Mouse (Mus musculus) regulatory T cell (primary cell): ENCODE data around the gene Mmp14.

Source experiments
- in situ Hi-C: fragments of 300-600 bp; cut with MboI, MseI; formaldehyde crosslinking; loops from one replicate; pipeline ENCODE4 v1.15.1; 2025; ENCODE audit warnings: high pct_unique_total_duplicates

The Mmp14 gene

GRCm38 (mm10) chr14:54433941-54434531, 2.6 kb downstream of the Mmp14 start:
- in situ Hi-C loops: no loop called here

GRCm38 (mm10) chr14:54435194-54435918, 3.9 kb downstream of the Mmp14 start:
- in situ Hi-C loops: no loop called here

GRCm38 (mm10) chr14:54439155-54439554, 7.7 kb downstream of the Mmp14 start:
- in situ Hi-C loops: no loop called here

DNA sequence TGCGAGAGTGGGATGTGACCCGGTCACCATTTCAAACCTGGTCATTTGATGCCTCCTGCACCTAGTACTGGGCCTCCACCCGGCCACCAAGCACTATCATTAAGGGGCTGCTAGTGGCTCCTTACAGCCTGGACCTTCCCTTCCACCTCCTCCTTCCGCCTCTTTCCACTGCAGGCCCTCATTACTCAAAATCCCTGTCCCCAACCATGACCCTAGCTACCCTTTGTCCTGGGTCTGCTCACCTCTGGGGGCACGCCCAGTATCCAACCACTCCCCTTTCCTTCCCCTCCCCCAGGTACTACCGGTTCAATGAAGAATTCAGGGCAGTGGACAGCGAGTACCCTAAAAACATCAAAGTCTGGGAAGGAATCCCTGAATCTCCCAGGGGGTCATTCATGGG, 8.2 kb downstream of the Mmp14 start:
- in situ Hi-C loops: no loop called here

DNA sequence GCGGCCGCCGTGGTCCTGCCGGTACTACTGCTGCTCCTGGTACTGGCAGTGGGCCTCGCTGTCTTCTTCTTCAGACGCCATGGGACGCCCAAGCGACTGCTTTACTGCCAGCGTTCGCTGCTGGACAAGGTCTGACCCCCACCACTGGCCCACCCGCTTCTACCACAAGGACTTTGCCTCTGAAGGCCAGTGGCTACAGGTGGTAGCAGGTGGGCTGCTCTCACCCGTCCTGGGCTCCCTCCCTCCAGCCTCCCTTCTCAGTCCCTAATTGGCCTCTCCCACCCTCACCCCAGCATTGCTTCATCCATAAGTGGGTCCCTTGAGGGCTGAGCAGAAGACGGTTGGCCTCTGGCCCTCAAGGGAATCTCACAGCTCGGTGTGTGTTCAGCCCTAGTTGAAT, 9.1 kb downstream of the Mmp14 start:
- in situ Hi-C loops: no loop called here

DNA sequence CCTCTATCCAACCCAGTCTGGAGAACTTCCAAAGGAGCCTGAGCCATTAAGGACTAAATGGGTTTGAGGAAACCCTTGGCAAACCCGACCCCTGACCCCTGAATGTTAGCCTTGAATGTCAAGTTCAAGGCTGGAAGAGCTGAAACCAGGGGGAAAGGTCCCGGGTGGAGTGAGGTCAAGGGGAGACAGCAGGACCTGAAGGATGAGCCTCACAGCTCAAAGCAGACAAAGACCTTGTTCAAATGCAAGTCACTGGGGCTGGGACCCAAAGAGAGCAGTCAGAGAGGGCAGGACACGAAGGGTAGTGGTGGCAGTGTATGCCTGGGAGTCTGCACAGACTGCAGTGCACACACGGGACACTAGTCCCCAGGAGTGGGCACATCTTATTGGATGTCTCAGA, 10.0 kb downstream of the Mmp14 start:
- in situ Hi-C loops: no loop called here

- in situ Hi-C loops: no loop called here
These were observed 11.1 kb downstream of the Mmp14 start for GRCm38 (mm10) chr14:54442548-54442947.

- in situ Hi-C loops: no loop called here
These were observed 11.8 kb downstream of the Mmp14 start for GRCm38 (mm10) chr14:54443196-54443595.

GRCm38 (mm10) chr14:54443712-54444618, 12.6 kb downstream of the Mmp14 start:
- in situ Hi-C loops: no loop called here

GRCm38 (mm10) chr14:54445476-54445875, 14.1 kb downstream of the Mmp14 start:
- in situ Hi-C loops: no loop called here

DNA sequence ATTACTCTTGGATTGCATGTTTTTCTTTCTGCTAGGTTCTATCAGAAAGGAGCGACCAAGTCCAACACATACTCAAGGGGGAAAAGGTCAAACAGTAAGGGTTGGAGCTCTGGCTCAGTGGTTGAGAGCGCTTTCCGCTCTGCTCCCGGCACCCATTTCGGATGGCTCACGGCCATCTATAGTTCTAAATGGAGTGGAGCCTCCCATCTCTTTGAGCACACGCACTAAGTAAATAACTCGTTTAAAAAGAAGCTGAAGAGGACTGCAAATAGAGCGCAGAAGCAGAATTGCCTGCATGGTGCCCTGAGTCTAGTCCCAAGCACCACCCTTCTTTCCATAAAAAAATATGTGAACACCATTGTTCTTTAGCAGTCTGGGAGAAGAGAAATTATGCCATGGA, 22.2 kb downstream of the Mmp14 start:
- in situ Hi-C loops: no loop called here

- in situ Hi-C loops: no loop called here
These were observed 23.5 kb downstream of the Mmp14 start for GRCm38 (mm10) chr14:54454669-54455528.

DNA sequence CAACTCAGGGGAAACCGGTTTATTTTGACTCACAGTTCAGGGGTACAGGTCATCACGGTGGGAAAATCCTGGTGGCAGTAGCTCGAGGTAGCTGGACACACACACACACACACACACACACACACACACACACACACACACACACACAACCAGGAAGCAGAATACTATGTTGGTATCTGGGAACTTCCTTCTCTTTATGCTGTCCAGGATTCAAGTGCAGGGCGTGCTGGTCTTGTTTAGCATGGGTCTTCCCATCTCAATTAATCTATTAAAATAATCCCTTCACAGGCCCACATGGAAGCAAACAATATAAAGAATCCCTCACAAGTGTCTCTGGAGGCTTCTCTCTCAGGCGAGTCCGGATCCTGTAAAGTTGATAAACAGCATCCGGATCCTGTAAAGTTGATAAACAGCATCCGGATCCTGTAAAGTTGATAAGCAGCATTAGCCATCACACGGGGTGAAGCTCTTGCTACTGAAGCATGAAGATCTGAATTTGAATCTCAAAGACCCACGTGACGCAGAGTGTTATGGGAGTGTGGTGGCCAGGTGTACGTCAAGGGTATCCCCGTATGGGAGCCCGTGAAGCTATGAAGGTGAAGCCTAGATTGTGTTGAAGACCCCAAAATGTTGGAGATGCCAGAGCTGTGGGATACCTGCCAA, 26.6 kb downstream of the Mmp14 start:
- in situ Hi-C loops: no loop called here

GRCm38 (mm10) chr14:54462146-54462545, 30.7 kb downstream of the Mmp14 start:
- in situ Hi-C loops: no loop called here

DNA sequence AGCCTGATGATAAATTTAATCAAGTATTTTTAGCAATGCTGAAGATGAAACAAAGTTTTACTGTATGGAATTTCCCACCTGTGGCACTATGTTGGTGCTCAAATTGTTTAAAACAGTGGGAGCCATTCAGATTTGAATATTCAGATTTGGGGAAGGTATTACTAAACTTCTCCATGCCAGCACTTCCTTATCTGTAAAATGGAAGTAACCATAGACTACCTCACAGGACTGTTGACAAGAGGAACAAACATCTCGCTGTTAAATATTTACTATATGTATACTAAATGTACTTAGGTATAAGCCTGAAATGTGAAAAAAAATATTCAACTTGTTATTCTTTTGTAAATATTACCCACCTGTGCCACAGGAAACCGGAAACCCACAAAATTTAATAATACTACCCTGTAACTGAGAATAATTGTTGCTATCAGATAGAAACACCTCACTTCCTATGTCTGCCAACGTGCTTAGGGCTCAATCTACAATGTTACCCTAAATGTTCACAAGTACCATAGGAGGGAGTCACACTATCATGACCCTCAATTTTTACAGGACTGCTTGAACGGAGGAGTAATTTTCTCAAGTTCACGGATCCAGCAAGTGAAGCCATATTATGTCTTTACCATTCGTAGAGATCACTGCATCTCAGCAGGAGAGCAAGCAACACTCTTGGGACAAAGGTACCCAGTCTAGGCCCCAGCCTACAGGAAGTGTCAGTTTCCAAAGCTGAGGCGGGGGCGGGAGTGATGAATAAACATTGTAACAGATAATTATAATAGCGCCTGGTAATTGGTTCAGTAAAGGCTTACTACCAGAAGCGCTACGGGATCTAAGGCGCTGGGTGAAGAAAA, 31.9 kb downstream of the Mmp14 start:
- in situ Hi-C loops: no loop called here

- in situ Hi-C loops: no loop called here
These were observed 32.5 kb downstream of the Mmp14 start, which contains the start of gene Lrp10 for GRCm38 (mm10) chr14:54463959-54464292. Lrp10 (plus strand) TSS chr14:54464137.

- in situ Hi-C loops: loop anchor here (5.0 kb wide), 1 partner anchor 38 kb away; no protein-coding TSS in a partner anchor
These were observed 33.0 kb downstream of the Mmp14 start for GRCm38 (mm10) chr14:54464293-54465005.

GRCm38 (mm10) chr14:54471467-54471866, 40.1 kb downstream of the Mmp14 start:
- in situ Hi-C loops: no loop called here

DNA sequence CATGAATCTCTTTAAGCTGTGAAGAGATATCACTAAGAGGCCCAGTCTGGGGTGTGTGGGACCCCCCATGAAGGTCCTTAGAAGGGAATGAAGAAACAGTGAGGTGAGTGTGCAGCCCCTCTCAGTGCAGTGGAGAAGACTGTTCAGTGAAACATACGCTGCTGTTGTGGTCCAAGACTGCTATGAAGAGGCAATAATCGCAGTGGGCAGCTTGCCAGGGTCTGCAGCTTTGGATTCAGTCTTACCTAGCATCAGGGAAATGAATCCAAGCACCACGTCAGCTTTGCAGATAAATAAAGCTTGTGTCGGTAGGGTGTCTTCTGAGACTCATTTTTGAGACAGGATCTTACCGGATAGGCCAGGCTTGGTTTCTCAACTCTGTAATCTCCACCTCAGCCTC, 41.3 kb downstream of the Mmp14 start:
- in situ Hi-C loops: no loop called here
